Mouse (Mus musculus) frontal cortex, postnatal 10 days (tissue): ENCODE measurements around the gene Prkcd.

ENCODE experiments used
- DNase-seq, 2 experiments: peaks; one replicate each; pipeline ENCODE4 v3.0.0; 2022; ENCODE audit warnings: low spot score in 2 of 2, mixed read lengths in 1 of 2

The Prkcd gene

GRCm38 (mm10) chr14:30635219-30635910, 9.4 kb upstream of the Prkcd start:
- DNase-seq, result no peak

GRCm38 (mm10) chr14:30634418-30634817, 8.4 kb upstream of the Prkcd start:
- no peak for DNase-seq

GRCm38 (mm10) chr14:30633708-30634107, 7.7 kb upstream of the Prkcd start:
- no peak for DNase-seq

GRCm38 (mm10) chr14:30631834-30632233, 5.8 kb upstream of the Prkcd start:
- no peak for DNase-seq

- no peak for DNase-seq
Observed at GRCm38 (mm10) chr14:30630811-30631576, 5.0 kb upstream of the Prkcd start.

GRCm38 (mm10) chr14:30629839-30630238, 3.8 kb upstream of the Prkcd start:
- DNase-seq, result no peak

GRCm38 (mm10) chr14:30628235-30628634, 2.2 kb upstream of the Prkcd start:
- DNase-seq, result no peak

GRCm38 (mm10) chr14:30626756-30627742, 1.0 kb upstream of the Prkcd start:
- DNase-seq, result no peak

- DNase-seq, result peak; percentile 29 to 33
Observed at GRCm38 (mm10) chr14:30625131-30625807, 741 bp downstream of the Prkcd start.

GRCm38 (mm10) chr14:30624277-30624721, 1.7 kb downstream of the Prkcd start:
- no peak for DNase-seq

GRCm38 (mm10) chr14:30622556-30622955, 3.5 kb downstream of the Prkcd start:
- DNase-seq, result no peak

- no peak for DNase-seq
Observed at GRCm38 (mm10) chr14:30622130-30622529, 3.9 kb downstream of the Prkcd start.

GRCm38 (mm10) chr14:30619982-30620578, 5.9 kb downstream of the Prkcd start:
- DNase-seq, result no peak

GRCm38 (mm10) chr14:30618746-30619275, 7.2 kb downstream of the Prkcd start:
- no peak for DNase-seq

GRCm38 (mm10) chr14:30616751-30617150, 9.3 kb downstream of the Prkcd start:
- DNase-seq, result no peak

GRCm38 (mm10) chr14:30612962-30613715, 12.9 kb downstream of the Prkcd start:
- no peak for DNase-seq

- peak in 1 of 2 experiments; percentile 55 for DNase-seq
Observed at GRCm38 (mm10) chr14:30612523-30612922, 13.5 kb downstream of the Prkcd start.

- no peak for DNase-seq
Observed at GRCm38 (mm10) chr14:30610940-30611339, 15.1 kb downstream of the Prkcd start.

GRCm38 (mm10) chr14:30610304-30610703, 15.7 kb downstream of the Prkcd start:
- no peak for DNase-seq

- no peak for DNase-seq
Observed at GRCm38 (mm10) chr14:30609499-30609898, 16.5 kb downstream of the Prkcd start.
